Mouse (Mus musculus): ENCODE measurements around the gene Gm12790. TPM values are rescaled to one million over a fixed set of nuclear protein-coding genes. Genes with fewer than 3 reads are reported as not detected.
A peak's percentile ranks its signal among the peaks of the same experiment; 100 is the strongest.
"Not testable (repeated sequence)": the region's sequence is repeated elsewhere in the genome, so short reads cannot be mapped to it uniquely, and the experiment has no call there.

The Gm12790 gene
- not detected in 2 replicates for polyA plus RNA-seq (2015; fragmentation: Nextera tagmentation; extraction: Ambion mirVana)

- not testable (repeated sequence) for H3K4me1 ChIP-seq (replicated peaks); ATAC-seq (ENCODE audit: low read depth); H3K4me3 ChIP-seq (replicated peaks); H3K9me3 ChIP-seq (replicated peaks); H3K36me3 ChIP-seq; H3K27ac ChIP-seq; DNase-seq; H3K4me2 ChIP-seq; H3K9ac ChIP-seq; H3K27me3 ChIP-seq
- WGBS (ENCODE audit: insufficient replicate concordance): 42% methylated on average over 1 of the region's 5 CpGs
Measured at GRCm38 (mm10) chr4:101980949-101981348, at the start of gene Gm12790. Gm12790 (minus strand) TSS chr4:101981049.

GRCm38 (mm10) chr4:102026619-102027018 lies 45.8 kb upstream of the Gm12790 start:
- DNase-seq: no peak
- no peak overlapping the region for H3K9ac ChIP-seq
- no peaks in the 10 kb centered on the region for H3K36me3 ChIP-seq
- no peak for ATAC-seq (ENCODE audit: low read depth)
- H3K4me3 ChIP-seq (replicated peaks): no peak overlapping the region
- no peaks in the 10 kb centered on the region for H3K9me3 ChIP-seq (replicated peaks)
- no peak overlapping the region for H3K27ac ChIP-seq
- H3K4me2 ChIP-seq: no peak overlapping the region
- no peaks in the 10 kb centered on the region for H3K4me1 ChIP-seq (replicated peaks)
- 60% methylated on average over 6 of the region's 6 CpGs for WGBS (ENCODE audit: insufficient replicate concordance)
- H3K27me3 ChIP-seq: no peaks in the 10 kb centered on the region

GRCm38 (mm10) chr4:101998267-101998922 lies 17.5 kb upstream of the Gm12790 start:
- H3K27ac ChIP-seq: no peak overlapping the region
- no peak for ATAC-seq (ENCODE audit: low read depth)
- no peak overlapping the region for H3K4me2 ChIP-seq
- WGBS (ENCODE audit: insufficient replicate concordance): 31% methylated on average over 15 of the region's 15 CpGs
- H3K36me3 ChIP-seq: no peaks in the 10 kb centered on the region
- H3K4me1 ChIP-seq (replicated peaks): no peaks in the 10 kb centered on the region
- H3K9me3 ChIP-seq (replicated peaks): no peaks in the 10 kb centered on the region
- H3K9ac ChIP-seq: no peak overlapping the region
- H3K4me3 ChIP-seq (replicated peaks): no peak overlapping the region
- no peaks in the 10 kb centered on the region for H3K27me3 ChIP-seq
- peak; percentile 2 for DNase-seq

- DNase-seq (no peak), ATAC-seq (ENCODE audit: low read depth) (no peak)
- Histone ChIP-seq H3K4me1 (replicated peaks) (no peaks in the 10 kb centered on the region), H3K27me3 (no peaks in the 10 kb centered on the region), H3K4me2 (no peak overlapping the region), H3K9me3 (replicated peaks) (no peaks in the 10 kb centered on the region), H3K9ac (no peak overlapping the region), H3K4me3 (replicated peaks) (no peak overlapping the region), H3K36me3 (no peaks in the 10 kb centered on the region), H3K27ac (no peak overlapping the region)
- 78% methylated on average over 5 of the region's 5 CpGs for WGBS (ENCODE audit: insufficient replicate concordance)
Measured at GRCm38 (mm10) chr4:101997426-101997825, 16.6 kb upstream of the Gm12790 start.

- not testable (repeated sequence) for H3K27me3 ChIP-seq; H3K4me3 ChIP-seq (replicated peaks); H3K4me1 ChIP-seq (replicated peaks); H3K4me2 ChIP-seq; DNase-seq; ATAC-seq (ENCODE audit: low read depth); H3K36me3 ChIP-seq; H3K9me3 ChIP-seq (replicated peaks); H3K9ac ChIP-seq; H3K27ac ChIP-seq
- 50% methylated on average over 2 of the region's 2 CpGs for WGBS (ENCODE audit: insufficient replicate concordance)
Measured at GRCm38 (mm10) chr4:101986326-101986725, 5.5 kb upstream of the Gm12790 start, which contains the start of gene Gm12789. Gm12789 (plus strand) TSS chr4:101986626.

- no peaks in the 10 kb centered on the region for H3K4me1 ChIP-seq (replicated peaks)
- DNase-seq (no peak), ATAC-seq (ENCODE audit: low read depth) (no peak)
- H3K9ac ChIP-seq: no peak overlapping the region
- H3K36me3 ChIP-seq: no peaks in the 10 kb centered on the region
- no peaks in the 10 kb centered on the region; the same call in 1 of the 2 replicates for H3K9me3 ChIP-seq (replicated peaks)
- H3K27me3 ChIP-seq: no peaks in the 10 kb centered on the region
- WGBS (ENCODE audit: insufficient replicate concordance): 64% methylated on average over 5 of the region's 5 CpGs
- H3K27ac ChIP-seq: no peak overlapping the region
- no peak overlapping the region for H3K4me3 ChIP-seq (replicated peaks)
- no peak overlapping the region for H3K4me2 ChIP-seq
Measured at GRCm38 (mm10) chr4:101985678-101986077, 4.8 kb upstream of the Gm12790 start.

GRCm38 (mm10) chr4:101940107-101940506 lies 40.7 kb downstream of the Gm12790 start, which contains the start of gene Gm12794:
Gm12794 (plus strand) TSS chr4:101940407.
- not testable (repeated sequence) for H3K9ac ChIP-seq; H3K4me2 ChIP-seq; DNase-seq; H3K4me1 ChIP-seq (replicated peaks); H3K36me3 ChIP-seq; H3K9me3 ChIP-seq (replicated peaks); H3K27me3 ChIP-seq; H3K27ac ChIP-seq; H3K4me3 ChIP-seq (replicated peaks); ATAC-seq (ENCODE audit: low read depth)
- 26% methylated on average over 2 of the region's 2 CpGs for WGBS (ENCODE audit: insufficient replicate concordance)

Other genes with a start within 250 kb of the Gm12790 start
- gene B020004J07Rik, start 137.0 kb downstream of the Gm12790 start, polyA plus RNA-seq (2015; fragmentation: Nextera tagmentation; extraction: Ambion mirVana): not detected in 2 replicates
- gene C130073F10Rik, start 87.3 kb downstream of the Gm12790 start, polyA plus RNA-seq (2015; fragmentation: Nextera tagmentation; extraction: Ambion mirVana): not detected in 2 replicates
- not detected in 2 replicates for gene Gm12800, start 71.9 kb downstream of the Gm12790 start, polyA plus RNA-seq (2015; fragmentation: Nextera tagmentation; extraction: Ambion mirVana)
- gene Gm12794, start 40.6 kb downstream of the Gm12790 start, polyA plus RNA-seq (2015; fragmentation: Nextera tagmentation; extraction: Ambion mirVana): not detected in 2 replicates
- not detected in 2 replicates for gene Gm12789, start 5.6 kb upstream of the Gm12790 start, polyA plus RNA-seq (2015; fragmentation: Nextera tagmentation; extraction: Ambion mirVana)
- gene Pde4b, start 106.5 kb upstream of the Gm12790 start, polyA plus RNA-seq (2015; fragmentation: Nextera tagmentation; extraction: Ambion mirVana): 2.2 and 3.2 TPM in 2 replicates

Data from liver, embryonic 13.5 days (tissue).